Mouse (Mus musculus): ENCODE results near the gene Ubap2.

DNA sequence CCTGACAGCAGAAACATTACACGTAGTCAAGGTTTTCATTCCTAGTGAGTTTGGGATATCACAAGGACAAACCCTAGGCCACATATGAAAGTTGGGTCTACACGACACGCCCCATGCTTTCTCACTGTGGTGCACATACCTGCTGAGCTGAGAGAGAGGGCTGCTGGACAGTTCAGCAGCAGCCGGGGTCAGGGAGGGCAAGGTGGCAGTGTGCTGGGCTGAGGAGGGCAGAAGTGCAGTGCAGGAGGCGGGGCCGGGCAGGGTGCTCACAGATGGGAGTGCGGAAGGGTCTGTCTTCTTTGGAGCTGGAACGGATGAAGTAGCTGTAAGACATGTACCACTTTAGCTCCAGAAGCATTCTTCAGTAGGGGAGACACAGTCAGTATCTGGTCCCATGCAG, 72.8 kb downstream of the Ubap2 start:
- TF ChIP-seq EP300 (IDR thresholded peaks at IDR 0.05; ENCODE audit: low read depth) (no peak), CTCF (IDR thresholded peaks at IDR 0.05; ENCODE audit: low read depth) (no peak)

All from heart, postnatal 0 days (tissue).